Mouse (Mus musculus): ENCODE measurements around the gene Olfr547. TPM values are rescaled to one million over a fixed set of nuclear protein-coding genes. Genes with fewer than 3 reads are reported as not detected.
A peak's percentile ranks its signal among the peaks of the same experiment; 100 is the strongest.

Olfr547 gene
- polyA plus RNA-seq, 1 experiment from 2014 or later, result not detected

DNA sequence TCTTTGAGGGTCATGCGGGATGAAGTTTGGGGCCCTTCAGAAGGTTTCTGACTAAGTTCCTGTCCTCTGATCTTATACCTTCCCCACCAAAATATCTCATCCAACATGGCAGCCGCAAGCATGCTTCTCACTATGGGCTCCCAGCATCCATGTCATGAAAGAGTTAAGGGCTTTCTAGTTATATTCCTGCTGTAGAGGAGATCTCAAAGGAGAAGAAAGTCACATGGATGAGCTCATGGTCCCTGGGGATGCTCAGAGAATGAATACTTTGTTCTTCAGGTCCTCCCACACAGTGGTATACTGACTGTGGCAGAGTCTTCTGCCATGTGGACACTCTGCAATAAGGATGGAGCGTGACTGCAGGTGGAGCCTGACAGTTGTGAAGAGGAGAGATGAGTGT is 15.0 kb downstream of the Olfr547 start, which contains the start of gene Olfr549:
TSS of gene Olfr549 (plus strand) at position 301 of the 400 bp plus-strand sequence.
- no peaks in the 10 kb centered on the region for H3K27me3 ChIP-seq (ENCODE audit: control insufficient read depth, insufficient read depth, low read depth, low read length)
- H3K27ac ChIP-seq (ENCODE audit: low read length), result no peak within 1 kb of the TSS
- no peak for ATAC-seq (ENCODE audit: low read depth)
- H3K4me3 ChIP-seq (ENCODE audit: low read length), result no peak within 1 kb of the TSS
- H3K36me3 ChIP-seq (ENCODE audit: control insufficient read depth, insufficient read depth, low read length), result no peaks in the 10 kb centered on the region
- H3K9me3 ChIP-seq (ENCODE audit: control insufficient read depth, low read length), result no peaks in the 10 kb centered on the region
- H3K4me2 ChIP-seq (ENCODE audit: low read depth, low read length), result no peak within 1 kb of the TSS
- WGBS, result 84% methylated on average over 3 of the region's 3 CpGs
- H3K9ac ChIP-seq (ENCODE audit: low read length), result no peak within 1 kb of the TSS
- H3K4me1 ChIP-seq (replicated peaks; ENCODE audit: control insufficient read depth, insufficient read depth, low read length), result no peaks in the 10 kb centered on the region

GRCm38 (mm10) chr7:102553279-102553678 is 18.7 kb downstream of the Olfr547 start:
- no peak for ATAC-seq (ENCODE audit: low read depth)
- no peaks in the 10 kb centered on the region for H3K36me3 ChIP-seq (ENCODE audit: control insufficient read depth, insufficient read depth, low read length)
- H3K27me3 ChIP-seq (ENCODE audit: control insufficient read depth, insufficient read depth, low read depth, low read length), result no peaks in the 10 kb centered on the region
- no peaks in the 10 kb centered on the region for H3K4me1 ChIP-seq (replicated peaks; ENCODE audit: control insufficient read depth, insufficient read depth, low read length)
- H3K4me2 ChIP-seq (ENCODE audit: low read depth, low read length), result no peak overlapping the region
- no peak overlapping the region for H3K4me3 ChIP-seq (ENCODE audit: low read length)
- H3K27ac ChIP-seq (ENCODE audit: low read length), result no peak overlapping the region
- WGBS, result 72% methylated on average over 3 of the region's 3 CpGs
- no peaks in the 10 kb centered on the region for H3K9me3 ChIP-seq (ENCODE audit: control insufficient read depth, low read length)
- H3K9ac ChIP-seq (ENCODE audit: low read length), result no peak overlapping the region

DNA sequence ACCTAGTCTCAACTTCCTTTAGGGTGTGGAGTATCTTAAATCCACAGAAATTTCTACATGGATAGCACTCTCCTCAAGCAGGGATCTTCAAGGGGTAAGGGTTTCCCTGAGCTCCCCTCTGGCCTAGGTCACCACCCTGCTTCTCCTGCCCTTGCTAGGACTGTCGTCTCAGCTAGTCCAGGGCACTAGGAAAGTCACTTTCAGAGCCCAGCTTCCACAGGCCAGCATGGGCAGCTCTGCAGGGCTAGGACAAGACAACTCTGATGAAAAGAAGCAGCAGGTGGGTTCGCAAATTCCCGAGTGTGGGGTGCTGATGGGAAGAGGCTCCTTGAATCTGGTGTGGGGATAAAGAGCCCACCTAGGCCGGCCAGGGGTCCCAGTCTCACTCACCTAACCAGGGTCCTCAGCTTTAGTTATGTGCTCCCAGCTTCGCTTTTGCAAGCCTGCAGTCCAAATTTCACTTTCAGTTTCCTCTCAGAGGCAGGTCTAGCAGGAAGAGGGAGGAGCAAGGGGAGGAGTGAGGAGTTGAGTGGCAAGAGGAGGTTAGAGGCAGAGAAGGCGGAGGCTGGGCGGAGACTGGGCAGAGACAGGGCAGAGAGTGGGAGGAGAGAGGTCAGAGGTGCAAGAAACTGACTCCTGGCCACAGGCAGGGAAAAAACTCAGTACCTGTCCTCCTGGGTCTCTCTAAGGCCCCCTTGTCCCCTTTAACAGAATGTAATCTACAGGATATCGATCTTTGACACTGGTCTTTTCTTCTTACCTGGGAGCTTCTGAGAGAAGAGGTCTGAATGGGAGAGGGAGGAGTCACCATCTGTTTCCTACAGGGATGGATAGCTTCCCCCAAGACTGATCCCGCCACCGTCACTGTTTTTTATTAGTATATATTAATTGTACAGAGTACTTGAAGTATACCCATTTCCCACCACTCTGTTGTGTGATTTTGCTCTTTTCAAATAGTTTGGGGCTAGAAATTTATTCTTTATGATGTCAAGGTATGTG is 30.7 kb downstream of the Olfr547 start, which contains the start of gene Trim21:
TSS of gene Trim21 (minus strand) at position 488 of the 999 bp plus-strand sequence.
- Histone ChIP-seq H3K27me3 (ENCODE audit: control insufficient read depth, insufficient read depth, low read depth, low read length) (no peaks in the 10 kb centered on the region), H3K36me3 (ENCODE audit: control insufficient read depth, insufficient read depth, low read length) (no peaks in the 10 kb centered on the region), H3K4me2 (ENCODE audit: low read depth, low read length) (peak within 1 kb of the TSS; percentile 76), H3K9me3 (ENCODE audit: control insufficient read depth, low read length) (no peaks in the 10 kb centered on the region), H3K9ac (ENCODE audit: low read length) (peak within 1 kb of the TSS; percentile 77), H3K4me1 (replicated peaks; ENCODE audit: control insufficient read depth, insufficient read depth, low read length) (0 out of 2 replicates have a peak, but pooled peaks cover 2% of the 10 kb centered on the region), H3K4me3 (ENCODE audit: low read length) (peak within 1 kb of the TSS; percentile 67), H3K27ac (ENCODE audit: low read length) (peak within 1 kb of the TSS; percentile 36; the same call in 1 of the 2 replicates)
- WGBS, result 16% methylated on average over 10 of the region's 10 CpGs
- ATAC-seq (ENCODE audit: low read depth), result peak; percentile 99

- no peak overlapping the region for H3K27ac ChIP-seq (ENCODE audit: low read length)
- H3K4me2 ChIP-seq (ENCODE audit: low read depth, low read length), result no peak overlapping the region
- H3K9me3 ChIP-seq (ENCODE audit: control insufficient read depth, low read length), result no peaks in the 10 kb centered on the region
- no peak overlapping the region for H3K9ac ChIP-seq (ENCODE audit: low read length)
- WGBS, result 78% methylated on average over 4 of the region's 4 CpGs
- H3K36me3 ChIP-seq (ENCODE audit: control insufficient read depth, insufficient read depth, low read length), result no peaks in the 10 kb centered on the region
- no peaks in the 10 kb centered on the region for H3K27me3 ChIP-seq (ENCODE audit: control insufficient read depth, insufficient read depth, low read depth, low read length)
- H3K4me1 ChIP-seq (replicated peaks; ENCODE audit: control insufficient read depth, insufficient read depth, low read length), result 0 out of 2 replicates have a peak, but pooled peaks cover 2% of the 10 kb centered on the region
- no peak for ATAC-seq (ENCODE audit: low read depth)
- no peak overlapping the region for H3K4me3 ChIP-seq (ENCODE audit: low read length)
Measured at GRCm38 (mm10) chr7:102566219-102566618, 31.7 kb downstream of the Olfr547 start.

- Histone ChIP-seq H3K4me2 (ENCODE audit: low read depth, low read length) (no peak within 1 kb of the TSS), H3K27me3 (ENCODE audit: control insufficient read depth, insufficient read depth, low read depth, low read length) (no peaks in the 10 kb centered on the region), H3K4me1 (replicated peaks; ENCODE audit: control insufficient read depth, insufficient read depth, low read length) (no peaks in the 10 kb centered on the region), H3K9me3 (ENCODE audit: control insufficient read depth, low read length) (no peaks in the 10 kb centered on the region), H3K9ac (ENCODE audit: low read length) (no peak within 1 kb of the TSS), H3K36me3 (ENCODE audit: control insufficient read depth, insufficient read depth, low read length) (no peaks in the 10 kb centered on the region), H3K27ac (ENCODE audit: low read length) (no peak within 1 kb of the TSS), H3K4me3 (ENCODE audit: low read length) (no peak within 1 kb of the TSS)
- 79% methylated on average over 8 of the region's 8 CpGs for WGBS
- ATAC-seq (ENCODE audit: low read depth), result no peak
Measured at GRCm38 (mm10) chr7:102571142-102571541, 36.6 kb downstream of the Olfr547 start, which contains the start of gene Olfr550. Gene Olfr550, plus strand, starts transcription at chr7:102571442.

DNA sequence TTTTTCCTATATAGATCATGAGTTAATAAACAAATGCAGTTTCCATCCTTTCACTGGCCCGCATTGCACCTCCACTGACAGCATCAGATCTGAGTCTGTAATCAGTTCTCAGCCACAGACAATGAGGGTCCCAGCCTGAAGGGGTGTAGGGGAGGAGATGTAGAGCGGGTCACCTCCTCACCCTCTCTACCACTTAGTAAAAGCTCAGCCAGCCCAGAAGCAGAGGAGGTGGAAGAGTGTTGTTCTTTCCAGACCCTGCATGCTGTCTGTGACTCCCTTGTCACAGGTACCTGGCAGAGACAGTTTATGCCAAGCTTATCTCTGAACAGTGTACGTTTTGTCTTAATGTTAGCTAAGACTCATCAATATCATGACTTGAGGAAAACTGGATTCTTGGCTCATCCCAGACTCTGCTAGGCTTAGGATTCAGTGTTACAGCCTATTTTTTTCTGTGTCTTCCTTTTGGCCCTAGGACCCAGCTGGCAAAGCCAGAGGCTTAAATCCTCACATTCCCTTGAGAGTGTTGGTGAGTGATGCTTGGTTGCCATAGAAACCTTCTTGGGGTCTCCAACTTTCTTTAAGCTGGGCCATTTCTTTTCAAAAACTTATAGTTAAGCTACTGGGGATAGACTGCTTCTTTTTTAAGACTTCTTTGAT is 38.8 kb downstream of the Olfr547 start:
- Histone ChIP-seq H3K4me2 (ENCODE audit: low read depth, low read length) (no peak overlapping the region), H3K9me3 (ENCODE audit: control insufficient read depth, low read length) (no peaks in the 10 kb centered on the region), H3K27me3 (ENCODE audit: control insufficient read depth, insufficient read depth, low read depth, low read length) (no peaks in the 10 kb centered on the region), H3K27ac (ENCODE audit: low read length) (no peak overlapping the region), H3K4me1 (replicated peaks; ENCODE audit: control insufficient read depth, insufficient read depth, low read length) (no peaks in the 10 kb centered on the region), H3K36me3 (ENCODE audit: control insufficient read depth, insufficient read depth, low read length) (no peaks in the 10 kb centered on the region), H3K9ac (ENCODE audit: low read length) (no peak overlapping the region), H3K4me3 (ENCODE audit: low read length) (no peak overlapping the region)
- ATAC-seq (ENCODE audit: low read depth), result no peak
- WGBS, result 53% methylated on average over 3 of the region's 3 CpGs

GRCm38 (mm10) chr7:102575998-102576397 is 41.4 kb downstream of the Olfr547 start:
- Histone ChIP-seq H3K36me3 (ENCODE audit: control insufficient read depth, insufficient read depth, low read length) (no peaks in the 10 kb centered on the region), H3K4me2 (ENCODE audit: low read depth, low read length) (no peak overlapping the region), H3K4me3 (ENCODE audit: low read length) (no peak overlapping the region), H3K27me3 (ENCODE audit: control insufficient read depth, insufficient read depth, low read depth, low read length) (no peaks in the 10 kb centered on the region), H3K9me3 (ENCODE audit: control insufficient read depth, low read length) (no peaks in the 10 kb centered on the region), H3K9ac (ENCODE audit: low read length) (no peak overlapping the region), H3K27ac (ENCODE audit: low read length) (no peak overlapping the region), H3K4me1 (replicated peaks; ENCODE audit: control insufficient read depth, insufficient read depth, low read length) (no peaks in the 10 kb centered on the region)
- no peak for ATAC-seq (ENCODE audit: low read depth)
- WGBS, result 57% methylated on average over 6 of the region's 6 CpGs
